Mouse (Mus musculus): ENCODE measurements around the gene Prtn3. TPM values are rescaled to one million over a fixed set of nuclear protein-coding genes. Genes with fewer than 3 reads are reported as not detected.

The Prtn3 gene
- total and polyA plus RNA-seq, 3 experiments: 0.30 to 0.39 TPM; not detected in 1

DNA sequence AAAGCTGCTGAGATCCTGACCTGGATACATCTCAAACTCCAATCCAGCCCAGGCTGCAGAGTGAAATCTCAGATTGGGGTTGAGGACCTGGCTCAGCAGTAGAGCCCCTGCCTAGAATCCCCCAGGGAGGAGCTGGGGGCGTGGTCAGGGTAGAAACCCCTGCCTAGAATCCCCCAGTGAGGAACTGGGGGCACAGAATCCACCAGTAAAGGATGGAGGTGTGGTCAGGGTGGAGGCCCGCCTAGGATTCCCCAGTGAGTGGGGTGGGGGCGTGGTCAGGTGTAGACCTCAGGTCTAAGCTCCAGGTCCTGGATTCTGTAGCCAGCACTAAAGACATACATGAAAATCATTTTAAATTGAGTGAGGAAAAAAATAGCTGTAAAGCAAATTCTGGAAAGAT, 1.4 kb upstream of the Prtn3 start:
- Histone ChIP-seq H3K4me1 (ENCODE audit: control insufficient read depth in 1 of 2, insufficient read depth in 2 of 2) (peaks cover 10 to 20% of the 10 kb centered on the region in 2 experiments), H3K9ac (ENCODE audit: insufficient read depth, low read depth) (no peak overlapping the region), H3K79me2 (replicated peaks; ENCODE audit: control insufficient read depth, extremely low read depth, insufficient read depth, poor library complexity, severe bottlenecking) (no peaks in the 10 kb centered on the region), H3K9me3 (replicated peaks; ENCODE audit: low read length) (no peaks in the 10 kb centered on the region), H3K4me3 (replicated peaks in 1 of 3; ENCODE audit: low read depth in 2 of 3, low read length in 2 of 3, poor library complexity in 1 of 3) (no peak overlapping the region), H3K27ac (ENCODE audit: insufficient read depth, low read depth) (no peak overlapping the region), H3K36me3 (replicated peaks in 1 of 2; ENCODE audit: control insufficient read depth in 1 of 2, insufficient read depth in 1 of 2, low read length in 1 of 2) (peaks cover 0 to 4% of the 10 kb centered on the region in 2 experiments), H3K27me3 (replicated peaks) (no peaks in the 10 kb centered on the region), H3K4me2 (ENCODE audit: insufficient read depth, low read depth, poor library complexity, severe bottlenecking) (no peak overlapping the region)
- TF ChIP-seq IRF4 (IDR thresholded peaks at IDR 0.05; ENCODE audit: low read depth, low read length) (no peak), TBP (conservative IDR thresholded peaks at IDR 0.05; ENCODE audit: low read depth, low read length) (no peak), ZC3H11A (IDR thresholded peaks at IDR 0.05; ENCODE audit: low read depth, low read length) (no peak), ELF1 (IDR thresholded peaks at IDR 0.05; ENCODE audit: low read depth, low read length) (no peak), JUND (conservative IDR thresholded peaks at IDR 0.05; ENCODE audit: low read depth, low read length) (no peak), HCFC1 (IDR thresholded peaks at IDR 0.05; ENCODE audit: low read depth, low read length) (no peak), ZMIZ1 (IDR thresholded peaks at IDR 0.05; ENCODE audit: low read depth, low read length) (no peak), CHD1 (IDR thresholded peaks at IDR 0.05; ENCODE audit: low read depth, low read length) (no peak), CHD2 (IDR thresholded peaks at IDR 0.05; ENCODE audit: low read length) (no peak), USF2 (conservative IDR thresholded peaks at IDR 0.05; ENCODE audit: low read depth, low read length) (no peak), MAZ (IDR thresholded peaks at IDR 0.05; ENCODE audit: low read depth, low read length) (no peak), TCF12 (IDR thresholded peaks at IDR 0.05; ENCODE audit: low read depth, low read length) (no peak), NRF1 (IDR thresholded peaks at IDR 0.05; ENCODE audit: low read depth, low read length) (no peak), MEF2A (IDR thresholded peaks at IDR 0.05; ENCODE audit: borderline replicate concordance, low read depth, low read length) (no peak), SIN3A (IDR thresholded peaks at IDR 0.05; ENCODE audit: low read length) (no peak), MYC (IDR thresholded peaks at IDR 0.05; ENCODE audit: low read depth, low read length) (no peak), MAFK (IDR thresholded peaks at IDR 0.05; ENCODE audit: insufficient replicate concordance, low read length) (no peak), CTCF (conservative IDR thresholded peaks at IDR 0.05 in 1 of 2, IDR thresholded peaks at IDR 0.05 in 1 of 2; ENCODE audit: low read depth in 2 of 2, low read length in 2 of 2) (no peak)
- in situ Hi-C loops (cut with MboI; ENCODE audit: low pct_ligation_motif_present, low pct_unique_long_range_greater_than_20kb, low sequenced_read_pairs) (no loop called here), dilution Hi-C loops (cut with MboI; ENCODE audit: extremely low pct_ligation_motif_present, extremely low pct_unique_long_range_greater_than_20kb, low sequenced_read_pairs) (no loop called here)
- DNase-seq (ENCODE audit: extremely low read depth): no peak

DNA sequence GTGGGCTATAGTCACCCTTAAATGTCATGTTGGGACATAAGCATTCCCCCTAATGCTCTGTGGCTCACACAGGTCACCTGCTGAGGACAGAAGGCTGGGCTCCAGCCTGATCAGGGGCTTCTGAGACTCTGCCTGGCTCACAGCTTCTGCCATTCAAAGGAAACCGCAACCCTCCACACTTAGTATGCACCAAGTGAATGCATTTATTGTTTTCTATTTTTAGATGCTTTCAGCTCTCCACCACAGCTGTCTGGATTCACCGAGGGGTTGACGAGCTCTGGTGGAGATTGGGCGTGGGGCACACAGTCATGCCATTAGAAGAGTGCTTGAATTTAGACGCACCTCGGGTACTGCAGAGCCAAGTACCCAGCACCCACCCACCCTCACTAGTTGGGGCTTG, 963 bp upstream of the Prtn3 start:
- H3K79me2 ChIP-seq (replicated peaks; ENCODE audit: control insufficient read depth, extremely low read depth, insufficient read depth, poor library complexity, severe bottlenecking): no peaks in the 10 kb centered on the region
- H3K4me2 ChIP-seq (ENCODE audit: insufficient read depth, low read depth, poor library complexity, severe bottlenecking): no peak overlapping the region
- no peak overlapping the region for H3K27ac ChIP-seq (ENCODE audit: insufficient read depth, low read depth)
- in situ Hi-C loops (cut with MboI; ENCODE audit: low pct_ligation_motif_present, low pct_unique_long_range_greater_than_20kb, low sequenced_read_pairs): no loop called here
- H3K4me1 ChIP-seq (ENCODE audit: control insufficient read depth in 1 of 2, insufficient read depth in 2 of 2): peaks cover 10 to 23% of the 10 kb centered on the region in 2 experiments
- H3K9ac ChIP-seq (ENCODE audit: insufficient read depth, low read depth): no peak overlapping the region
- no peaks in the 10 kb centered on the region for H3K9me3 ChIP-seq (replicated peaks; ENCODE audit: low read length)
- dilution Hi-C loops (cut with MboI; ENCODE audit: extremely low pct_ligation_motif_present, extremely low pct_unique_long_range_greater_than_20kb, low sequenced_read_pairs): no loop called here
- TF ChIP-seq PAX5 (IDR thresholded peaks at IDR 0.05; ENCODE audit: low read length): no peak
- H3K4me3 ChIP-seq (replicated peaks in 1 of 3; ENCODE audit: low read depth in 2 of 3, low read length in 2 of 3, poor library complexity in 1 of 3): no peak overlapping the region
- DNase-seq (ENCODE audit: extremely low read depth): no peak
- no peaks in the 10 kb centered on the region for H3K27me3 ChIP-seq (replicated peaks)
- H3K36me3 ChIP-seq (replicated peaks in 1 of 2; ENCODE audit: control insufficient read depth in 1 of 2, insufficient read depth in 1 of 2, low read length in 1 of 2): peaks cover 0 to 4% of the 10 kb centered on the region in 2 experiments
